Mouse (Mus musculus) embryonic facial prominence, embryonic 13.5 days (tissue): ENCODE measurements at regions not wholly inside any gene's neighbourhood (a gene's known extent, or its start where the extent isn't known, plus 50 kb on each side); places are given as distances from the start of the nearest gene placed in this dataset.

Experiments
- ATAC-seq: fragments of 200-750 bp; cut with Nextera tagmentation; 2 replicates; pipeline ENCODE4 v1.8.0; 2017; ENCODE audit warnings: low read depth; ENCODE audit not compliant: insufficient number of reproducible peaks, insufficient read depth, low FRiP score, low TSS enrichment
- H3K27ac ChIP-seq: fragments of 300-500 bp; sonication (generic); 2 replicates; pipeline ENCODE4 v1.5.1; 2015; ENCODE audit warnings: moderate library complexity, mild to moderate bottlenecking, inconsistent platforms
- H3K27me3 ChIP-seq: fragments of 300-500 bp; sonication (generic); 2 replicates; pipeline ENCODE4 v1.6.1; 2015; ENCODE audit warnings: mild to moderate bottlenecking, inconsistent platforms
- H3K36me3 ChIP-seq: fragments of 300-500 bp; sonication (generic); 2 replicates; pipeline ENCODE4 v1.6.1; 2015; ENCODE audit warnings: mild to moderate bottlenecking, inconsistent platforms
- H3K4me1 ChIP-seq: fragments of 300-500 bp; sonication (generic); 2 replicates; pipeline ENCODE4 v1.6.1; 2015; ENCODE audit warnings: inconsistent platforms
- H3K4me2 ChIP-seq: fragments of 300-500 bp; sonication (generic); 2 replicates; pipeline ENCODE4 v1.6.1; 2015; ENCODE audit warnings: moderate library complexity, mild to moderate bottlenecking, inconsistent platforms
- H3K4me3 ChIP-seq: fragments of 300-500 bp; sonication (generic); 2 replicates; pipeline ENCODE4 v1.5.1; 2015; ENCODE audit warnings: mild to moderate bottlenecking, inconsistent platforms
- H3K9ac ChIP-seq: fragments of 300-500 bp; sonication (generic); 2 replicates; pipeline ENCODE4 v1.6.1; 2015; ENCODE audit warnings: mild to moderate bottlenecking, inconsistent platforms
- H3K9me3 ChIP-seq: fragments of 300-500 bp; sonication (generic); 2 replicates; pipeline ENCODE4 v1.6.1; 2016; ENCODE audit warnings: inconsistent platforms
- WGBS: fragments of 180-500 bp; shearing (Covaris S2); methylation state at CpG from one replicate; pipeline ENCODE4 v1.1.7; 2015; ENCODE audit warnings: mixed read lengths; 5-methylcytosine and 5-hydroxymethylcytosine counted together

- H3K4me2 ChIP-seq: no peak overlapping the region
- no peak overlapping the region for H3K4me3 ChIP-seq
- no peak for ATAC-seq
- H3K9me3 ChIP-seq: no peaks in the 10 kb centered on the region
- H3K9ac ChIP-seq: peak overlapping the region; percentile 7; the same call in 1 of the 2 replicates
- no peaks in the 10 kb centered on the region for H3K36me3 ChIP-seq
- no peaks in the 10 kb centered on the region for H3K27me3 ChIP-seq
- peaks cover 10% of the 10 kb centered on the region; the same call in 1 of the 2 replicates for H3K4me1 ChIP-seq
- WGBS: 55% methylated on average over 24 of the region's 24 CpGs
- H3K27ac ChIP-seq: peak overlapping the region; percentile 33; the same call in 1 of the 2 replicates
Observed at GRCm38 (mm10) chr5:138875180-138876076, 55.5 kb downstream of the Gm5294 start.

GRCm38 (mm10) chr5:138881649-138882226 lies 61.9 kb downstream of the Gm5294 start:
- H3K4me3 ChIP-seq: no peak overlapping the region
- WGBS: 48% methylated on average over 9 of the region's 9 CpGs
- H3K9me3 ChIP-seq: no peaks in the 10 kb centered on the region
- H3K4me1 ChIP-seq: peaks cover 11% of the 10 kb centered on the region
- no peaks in the 10 kb centered on the region for H3K36me3 ChIP-seq
- 0 out of 2 replicates have a peak, but pooled peaks have one; percentile 12 for ATAC-seq
- H3K4me2 ChIP-seq: no peak overlapping the region
- H3K9ac ChIP-seq: no peak overlapping the region
- H3K27ac ChIP-seq: no peak overlapping the region
- no peaks in the 10 kb centered on the region for H3K27me3 ChIP-seq

GRCm38 (mm10) chr5:138883573-138883972 lies 63.7 kb downstream of the Gm5294 start:
- ATAC-seq: no peak
- WGBS: 57% methylated on average over 9 of the region's 9 CpGs

DNA sequence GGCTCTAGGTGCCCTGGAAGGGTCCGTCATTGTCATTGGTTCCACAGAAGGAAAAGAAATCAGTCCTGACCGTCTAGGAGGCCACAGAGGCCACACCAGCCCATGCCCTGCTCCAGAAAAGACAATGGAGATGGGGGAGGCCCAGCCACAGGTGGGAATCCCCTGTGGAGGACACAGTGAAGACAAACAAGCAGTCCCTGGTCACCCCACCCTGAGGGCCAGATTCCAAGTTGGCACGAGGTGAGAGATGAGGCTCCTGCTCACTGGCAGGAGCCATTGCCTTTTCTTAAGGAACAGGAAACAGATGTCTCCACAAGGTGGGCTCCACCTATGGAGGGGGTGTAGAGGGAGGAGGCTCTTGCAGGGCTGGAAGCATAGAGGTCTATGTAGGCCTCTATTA lies 66.0 kb downstream of the Gm5294 start:
- H3K27me3 ChIP-seq: no peaks in the 10 kb centered on the region
- peaks cover 19% of the 10 kb centered on the region for H3K4me1 ChIP-seq
- no peak overlapping the region for H3K4me3 ChIP-seq
- H3K36me3 ChIP-seq: no peaks in the 10 kb centered on the region
- 79% methylated on average over 3 of the region's 3 CpGs for WGBS
- no peak for ATAC-seq
- H3K27ac ChIP-seq: no peak overlapping the region
- H3K9me3 ChIP-seq: no peaks in the 10 kb centered on the region
- no peak overlapping the region for H3K4me2 ChIP-seq
- H3K9ac ChIP-seq: no peak overlapping the region

More at GRCm38 (mm10) chr5:138883573-138883972, 63.7 kb downstream of the Gm5294 start:
- H3K4me2 ChIP-seq: no peak overlapping the region
- no peaks in the 10 kb centered on the region for H3K27me3 ChIP-seq
- H3K4me3 ChIP-seq: no peak overlapping the region
- peak overlapping the region; percentile 65; the same call in 1 of the 2 replicates for H3K27ac ChIP-seq
- no peak overlapping the region for H3K9ac ChIP-seq
- peaks cover 12% of the 10 kb centered on the region for H3K4me1 ChIP-seq
- H3K9me3 ChIP-seq: no peaks in the 10 kb centered on the region
- H3K36me3 ChIP-seq: no peaks in the 10 kb centered on the region

- H3K9me3 ChIP-seq: no peaks in the 10 kb centered on the region
- 70% methylated on average over 9 of the region's 9 CpGs for WGBS
Observed at GRCm38 (mm10) chr5:138888749-138889148, 68.9 kb downstream of the Gm5294 start.

DNA sequence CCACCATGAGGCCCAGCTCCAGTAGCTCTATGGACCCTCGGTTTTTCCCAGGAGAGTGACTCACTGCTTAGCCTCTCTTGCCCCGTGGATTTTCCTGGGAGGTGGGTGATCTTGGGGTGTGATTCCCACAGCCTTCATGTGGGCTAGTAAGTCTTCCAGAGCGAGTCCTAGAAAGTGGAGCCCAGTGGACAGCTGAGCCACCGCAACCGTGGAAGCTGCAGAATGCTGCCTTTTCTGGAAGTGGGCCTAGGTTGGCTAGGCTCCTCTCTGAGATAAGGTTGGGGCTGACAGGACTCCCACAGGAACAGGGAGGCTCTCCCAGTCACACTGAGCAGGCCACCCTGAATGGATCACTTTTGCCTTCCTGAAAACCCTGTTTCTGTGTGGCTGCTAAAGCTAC lies 69.9 kb downstream of the Gm5294 start:
- no peaks in the 10 kb centered on the region for H3K36me3 ChIP-seq

More at GRCm38 (mm10) chr5:138888749-138889148, 68.9 kb downstream of the Gm5294 start:
- H3K36me3 ChIP-seq: no peaks in the 10 kb centered on the region
- ATAC-seq: no peak
- H3K4me2 ChIP-seq: no peak overlapping the region
- no peak overlapping the region for H3K27ac ChIP-seq
- peaks cover 10% of the 10 kb centered on the region; the same call in 1 of the 2 replicates for H3K4me1 ChIP-seq
- H3K27me3 ChIP-seq: no peaks in the 10 kb centered on the region
- no peak overlapping the region for H3K9ac ChIP-seq
- no peak overlapping the region for H3K4me3 ChIP-seq

GRCm38 (mm10) chr5:138894496-138894895 lies 74.6 kb downstream of the Gm5294 start:
- Histone ChIP-seq H3K9ac (no peak overlapping the region), H3K27me3 (no peaks in the 10 kb centered on the region), H3K4me3 (no peak overlapping the region), H3K4me1 (peaks cover 9% of the 10 kb centered on the region), H3K36me3 (no peaks in the 10 kb centered on the region), H3K4me2 (no peak overlapping the region), H3K27ac (no peak overlapping the region), H3K9me3 (no peaks in the 10 kb centered on the region)
- no peak for ATAC-seq
- 91% methylated on average over 13 of the region's 13 CpGs for WGBS

More for the DNA sequence above, 69.9 kb downstream of the Gm5294 start:
- WGBS: 81% methylated on average over 5 of the region's 5 CpGs
- Histone ChIP-seq H3K4me1 (peaks cover 10% of the 10 kb centered on the region; the same call in 1 of the 2 replicates), H3K4me2 (no peak overlapping the region), H3K27me3 (no peaks in the 10 kb centered on the region), H3K9me3 (no peaks in the 10 kb centered on the region), H3K27ac (no peak overlapping the region), H3K9ac (no peak overlapping the region), H3K4me3 (no peak overlapping the region)
- no peak for ATAC-seq

DNA sequence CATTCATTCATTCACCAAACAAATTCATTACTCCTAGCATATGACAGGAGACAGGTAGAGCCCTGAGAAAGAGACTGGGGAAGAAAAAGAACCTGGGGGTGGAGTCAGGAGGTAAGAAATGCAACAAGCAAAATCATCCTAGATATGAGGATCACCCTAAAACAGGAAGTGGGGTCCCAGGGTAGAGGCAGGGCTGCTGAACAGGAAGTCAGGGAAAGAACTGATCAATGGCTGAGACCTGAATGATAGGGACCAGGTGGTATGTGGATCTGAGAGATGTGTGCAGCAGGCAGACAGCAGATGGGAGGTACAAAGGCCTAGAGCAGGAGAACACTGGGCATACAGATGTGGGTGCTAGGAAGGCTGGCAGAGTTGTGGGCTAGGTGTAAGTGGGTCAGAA lies 77.4 kb downstream of the Gm5294 start:
- ATAC-seq: no peak
- Histone ChIP-seq H3K9me3 (no peaks in the 10 kb centered on the region), H3K4me3 (no peak overlapping the region), H3K27ac (no peak overlapping the region), H3K36me3 (no peaks in the 10 kb centered on the region), H3K9ac (no peak overlapping the region), H3K27me3 (no peaks in the 10 kb centered on the region), H3K4me2 (no peak overlapping the region), H3K4me1 (peaks cover 5% of the 10 kb centered on the region)

GRCm38 (mm10) chr5:138898440-138898839 lies 78.6 kb downstream of the Gm5294 start:
- H3K36me3 ChIP-seq: no peaks in the 10 kb centered on the region
- ATAC-seq: no peak
- peaks cover 5% of the 10 kb centered on the region for H3K4me1 ChIP-seq
- 31% methylated on average over 7 of the region's 7 CpGs for WGBS
- no peaks in the 10 kb centered on the region for H3K9me3 ChIP-seq
- no peak overlapping the region for H3K4me3 ChIP-seq
- H3K27me3 ChIP-seq: no peaks in the 10 kb centered on the region
- H3K4me2 ChIP-seq: no peak overlapping the region
- H3K27ac ChIP-seq: no peak overlapping the region
- no peak overlapping the region for H3K9ac ChIP-seq

DNA sequence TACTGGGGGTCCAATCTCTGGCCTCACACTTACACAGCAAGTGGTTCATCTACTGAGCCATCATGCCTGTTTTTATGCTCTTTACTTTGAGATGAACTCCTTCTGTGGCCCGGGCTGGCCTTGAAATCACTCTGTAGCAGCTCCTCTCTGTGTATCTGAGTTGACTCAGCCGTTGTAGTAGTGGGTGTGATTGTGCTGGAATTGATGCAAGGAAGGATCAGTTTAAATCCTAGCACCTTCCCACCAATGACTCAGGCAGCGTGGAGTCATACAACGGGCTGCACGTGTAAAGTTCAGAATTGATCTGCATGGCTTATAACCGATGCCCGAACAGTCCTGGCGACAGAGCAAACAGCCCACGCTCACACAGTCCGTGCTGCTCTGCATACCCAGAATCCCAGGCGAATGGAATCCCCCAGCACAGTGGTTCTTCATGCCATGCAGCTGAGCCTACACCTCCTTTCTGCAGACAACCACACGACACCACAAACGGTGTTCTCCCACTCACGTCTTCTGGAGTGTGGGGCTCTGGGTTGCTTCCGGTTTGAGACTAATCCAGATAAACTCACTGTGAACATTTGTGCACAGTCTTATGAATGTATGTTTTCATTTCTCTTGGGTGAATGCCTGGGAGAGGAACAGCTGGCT lies 81.2 kb downstream of the Gm5294 start:
- Histone ChIP-seq H3K27ac (no peak overlapping the region), H3K36me3 (no peaks in the 10 kb centered on the region), H3K9me3 (no peaks in the 10 kb centered on the region), H3K4me1 (peaks cover 5% of the 10 kb centered on the region), H3K4me2 (no peak overlapping the region), H3K4me3 (no peak overlapping the region), H3K27me3 (no peaks in the 10 kb centered on the region), H3K9ac (no peak overlapping the region)
- WGBS: 82% methylated on average over 15 of the region's 15 CpGs
- no peak for ATAC-seq

- Histone ChIP-seq H3K4me3 (no peak overlapping the region), H3K4me1 (peaks cover 5% of the 10 kb centered on the region), H3K27me3 (no peaks in the 10 kb centered on the region), H3K27ac (no peak overlapping the region), H3K4me2 (no peak overlapping the region), H3K9me3 (no peaks in the 10 kb centered on the region), H3K9ac (no peak overlapping the region), H3K36me3 (no peaks in the 10 kb centered on the region)
- WGBS: 88% methylated on average over 1 of the region's 1 CpGs
- no peak for ATAC-seq
Observed at GRCm38 (mm10) chr5:138902316-138902715, 82.4 kb downstream of the Gm5294 start.
